Mouse (Mus musculus): Measurements from ENCODE around the gene Vps11.
A peak's percentile ranks its signal among the peaks of the same experiment; 100 is the strongest.

GRCm38 (mm10) chr9:44379054-44379834 lies 17.8 kb upstream of the Vps11 start, which contains the start of gene Hyou1:
- TF ChIP-seq CTCF (IDR thresholded peaks at IDR 0.05; ENCODE audit: extremely low read depth, insufficient read length, insufficient replicate concordance, low read depth, low read length): no peak
- TF ChIP-seq POLR2A (IDR thresholded peaks at IDR 0.05; ENCODE audit: low read depth, low read length): peak; percentile 88

All from small intestine, adult 2 months (tissue).